Mouse (Mus musculus) heart, embryonic 11.5 days (tissue): ENCODE measurements around the gene Nutm1. TPM values are rescaled to one million over a fixed set of nuclear protein-coding genes. Genes with fewer than 3 reads are reported as not detected.

ENCODE experiments used
- ATAC-seq: fragments of 200-750 bp; cut with Nextera tagmentation; replicated peaks from 2 replicates; pipeline ENCODE4 v1.8.0; 2017; ENCODE audit warnings: moderate library complexity; ENCODE audit not compliant: insufficient number of reproducible peaks, low FRiP score, low TSS enrichment
- H3K27ac ChIP-seq: fragments of 300-500 bp; sonication (generic); 2 replicates; pipeline ENCODE4 v1.5.1; 2014; ENCODE audit warnings: mild to moderate bottlenecking, low read depth, low read length
- H3K27me3 ChIP-seq: fragments of 300-500 bp; sonication (generic); 2 replicates; pipeline ENCODE4 v1.6.1; 2014; ENCODE audit warnings: mild to moderate bottlenecking, low read length, mixed read lengths; ENCODE audit not compliant: control insufficient read depth, insufficient read depth
- H3K36me3 ChIP-seq: fragments of 300-500 bp; sonication (generic); 2 replicates; pipeline ENCODE4 v1.6.1; 2014; ENCODE audit warnings: mild to moderate bottlenecking, low read length, moderate library complexity, mixed read lengths; ENCODE audit not compliant: control insufficient read depth, insufficient read depth
- H3K4me1 ChIP-seq: fragments of 300-500 bp; sonication (generic); 2 replicates; pipeline ENCODE4 v1.6.1; 2014; ENCODE audit warnings: low read length; ENCODE audit not compliant: control insufficient read depth, insufficient read depth
- H3K4me2 ChIP-seq: fragments of 300-500 bp; sonication (generic); 2 replicates; pipeline ENCODE4 v1.6.1; 2014; ENCODE audit warnings: mild to moderate bottlenecking, moderate library complexity
- H3K4me3 ChIP-seq: fragments of 300-500 bp; sonication (generic); 2 replicates; pipeline ENCODE4 v1.5.1; 2014; ENCODE audit warnings: low read depth, low read length
- H3K9ac ChIP-seq: fragments of 300-500 bp; sonication (generic); 2 replicates; pipeline ENCODE4 v1.6.1; 2014; ENCODE audit warnings: mild to moderate bottlenecking, low read depth, low read length, moderate library complexity
- H3K9me3 ChIP-seq: fragments of 300-500 bp; sonication (generic); replicated peaks from 2 replicates; pipeline ENCODE4 v1.6.1; 2016; ENCODE audit warnings: low read length; ENCODE audit not compliant: control insufficient read depth
- WGBS: fragments of 180-500 bp; shearing (Covaris S2); extraction: QIAGEN DNeasy Blood & Tissue Kit; methylation state at CpG from one replicate; pipeline ENCODE4 v1.1.7; 2014; ENCODE audit not compliant: insufficient replicate concordance; 5-methylcytosine and 5-hydroxymethylcytosine counted together
- polyA plus RNA-seq: library from polyadenylated mRNA; unstranded; fragments of >200 nt; fragmentation: Nextera tagmentation; extraction: Ambion mirVana; gene quantifications from 2 replicates; pipeline ENCODE4 v1.2.1, GENCODE M21; 2014

Nutm1 gene
- polyA plus RNA-seq, 1 experiment from 2014 or later = 0.04 TPM

- H3K36me3 ChIP-seq = no peaks in the 10 kb centered on the region
- no peaks in the 10 kb centered on the region for H3K27me3 ChIP-seq
- no peaks in the 10 kb centered on the region for H3K4me1 ChIP-seq
- H3K9me3 ChIP-seq = no peaks in the 10 kb centered on the region
- WGBS = 61% methylated on average over 4 of the region's 4 CpGs
- no peak overlapping the region for H3K9ac ChIP-seq
- H3K4me3 ChIP-seq = no peak overlapping the region
- no peak overlapping the region for H3K27ac ChIP-seq
- no peak overlapping the region for H3K4me2 ChIP-seq
- ATAC-seq = no peak
Observed at GRCm38 (mm10) chr2:112224356-112224755, 34.7 kb downstream of the Nutm1 start.

GRCm38 (mm10) chr2:112222607-112223006 lies 36.5 kb downstream of the Nutm1 start:
- H3K9ac ChIP-seq = no peak overlapping the region
- H3K36me3 ChIP-seq = no peaks in the 10 kb centered on the region
- no peak overlapping the region for H3K4me2 ChIP-seq
- H3K27ac ChIP-seq = no peak overlapping the region
- H3K27me3 ChIP-seq = no peaks in the 10 kb centered on the region
- no peaks in the 10 kb centered on the region for H3K4me1 ChIP-seq
- H3K9me3 ChIP-seq = no peaks in the 10 kb centered on the region
- WGBS = 60% methylated on average over 5 of the region's 5 CpGs
- no peak for ATAC-seq
- H3K4me3 ChIP-seq = no peak overlapping the region

- Histone ChIP-seq H3K4me3 (no peak overlapping the region), H3K27ac (no peak overlapping the region), H3K4me1 (no peaks in the 10 kb centered on the region), H3K27me3 (no peaks in the 10 kb centered on the region), H3K9ac (no peak overlapping the region), H3K36me3 (no peaks in the 10 kb centered on the region), H3K9me3 (no peaks in the 10 kb centered on the region), H3K4me2 (no peak overlapping the region)
- no peak for ATAC-seq
- WGBS = 73% methylated on average over 5 of the region's 5 CpGs
Observed at GRCm38 (mm10) chr2:112220880-112221279, 38.2 kb downstream of the Nutm1 start.

GRCm38 (mm10) chr2:112217614-112218013 lies 41.5 kb downstream of the Nutm1 start:
- no peak for ATAC-seq
- Histone ChIP-seq H3K36me3 (no peaks in the 10 kb centered on the region), H3K4me3 (no peak overlapping the region), H3K27me3 (no peaks in the 10 kb centered on the region), H3K27ac (no peak overlapping the region), H3K9ac (no peak overlapping the region), H3K4me1 (no peaks in the 10 kb centered on the region), H3K9me3 (no peaks in the 10 kb centered on the region), H3K4me2 (no peak overlapping the region)
- 70% methylated on average over 6 of the region's 6 CpGs for WGBS

GRCm38 (mm10) chr2:112215977-112216376 lies 43.1 kb downstream of the Nutm1 start:
- no peaks in the 10 kb centered on the region for H3K36me3 ChIP-seq
- no peaks in the 10 kb centered on the region for H3K27me3 ChIP-seq
- WGBS = 19% methylated on average over 1 of the region's 1 CpGs
- no peak overlapping the region for H3K27ac ChIP-seq
- no peaks in the 10 kb centered on the region for H3K4me1 ChIP-seq
- no peak overlapping the region for H3K9ac ChIP-seq
- no peak overlapping the region for H3K4me2 ChIP-seq
- no peak for ATAC-seq
- no peak overlapping the region for H3K4me3 ChIP-seq
- H3K9me3 ChIP-seq = no peaks in the 10 kb centered on the region

GRCm38 (mm10) chr2:112210699-112211098 lies 48.4 kb downstream of the Nutm1 start:
- Histone ChIP-seq H3K4me3 (no peak overlapping the region), H3K9me3 (no peaks in the 10 kb centered on the region), H3K4me2 (no peak overlapping the region), H3K9ac (no peak overlapping the region), H3K27ac (no peak overlapping the region), H3K36me3 (no peaks in the 10 kb centered on the region), H3K4me1 (no peaks in the 10 kb centered on the region), H3K27me3 (no peaks in the 10 kb centered on the region)
- no peak for ATAC-seq
- 78% methylated on average over 2 of the region's 2 CpGs for WGBS

GRCm38 (mm10) chr2:112210142-112210541 lies 48.9 kb downstream of the Nutm1 start:
- Histone ChIP-seq H3K27ac (no peak overlapping the region), H3K4me3 (no peak overlapping the region), H3K36me3 (no peaks in the 10 kb centered on the region), H3K9ac (no peak overlapping the region), H3K4me1 (no peaks in the 10 kb centered on the region), H3K9me3 (no peaks in the 10 kb centered on the region), H3K27me3 (no peaks in the 10 kb centered on the region), H3K4me2 (no peak overlapping the region)
- WGBS = 75% methylated on average over 6 of the region's 6 CpGs
- no peak for ATAC-seq

GRCm38 (mm10) chr2:112203056-112203455 lies 56.0 kb downstream of the Nutm1 start:
- ATAC-seq = no peak
- H3K27me3 ChIP-seq = no peaks in the 10 kb centered on the region

More at GRCm38 (mm10) chr2:112203056-112203455, 56.0 kb downstream of the Nutm1 start:
- Histone ChIP-seq H3K27ac (no peak overlapping the region), H3K9ac (no peak overlapping the region), H3K4me1 (no peaks in the 10 kb centered on the region), H3K4me2 (no peak overlapping the region), H3K4me3 (no peak overlapping the region), H3K9me3 (no peaks in the 10 kb centered on the region), H3K36me3 (no peaks in the 10 kb centered on the region)
- 78% methylated on average over 6 of the region's 6 CpGs for WGBS
